Mouse (Mus musculus): ENCODE measurements at regions not wholly inside any gene's neighbourhood (a gene's known extent, or its start where the extent isn't known, plus 50 kb on each side); places are given as distances from the start of the nearest gene placed in this dataset.

DNA sequence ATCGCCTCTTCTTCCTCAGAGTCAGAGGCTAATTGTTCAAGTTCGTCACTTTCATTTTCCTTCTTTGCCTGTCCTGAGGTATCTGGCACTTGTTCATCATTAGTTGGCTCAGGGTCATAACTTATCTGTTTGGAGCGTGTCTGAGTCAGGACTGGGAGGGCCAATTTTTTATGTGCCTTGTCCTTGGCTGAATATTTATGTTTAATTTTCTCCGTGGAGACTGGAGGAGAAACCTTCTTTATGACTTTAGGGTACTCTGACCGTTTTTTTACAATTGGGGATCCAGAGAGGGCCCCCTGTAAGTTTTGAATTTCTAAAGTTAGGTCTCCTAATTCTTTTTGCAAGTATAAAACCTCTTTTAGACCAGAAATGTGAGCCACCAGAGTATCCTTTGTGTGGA, 1000.2 kb upstream of the Edil3 start:
- DNase-seq = peak; percentile 5 to 15

All from cerebellum, postnatal 10 days (tissue).